Mouse (Mus musculus) CD4-positive helper T cell, adult 2 months (primary cell): ENCODE results near the gene Spin4.

Source experiments
- DNase-seq: peaks from one replicate; pipeline ENCODE4 v3.0.0-alpha.2; 2012; ENCODE audit warnings: low read depth, missing footprints, low spot score

The Spin4 gene

GRCm38 (mm10) chrX:95026361-95026892 lies at the start of gene Spin4:
TSS of gene Spin4 (minus strand) at chrX:95026682.
- DNase-seq = peak; percentile 18

GRCm38 (mm10) chrX:95027907-95028306 lies 1.4 kb upstream of the Spin4 start:
- no peak for DNase-seq

DNA sequence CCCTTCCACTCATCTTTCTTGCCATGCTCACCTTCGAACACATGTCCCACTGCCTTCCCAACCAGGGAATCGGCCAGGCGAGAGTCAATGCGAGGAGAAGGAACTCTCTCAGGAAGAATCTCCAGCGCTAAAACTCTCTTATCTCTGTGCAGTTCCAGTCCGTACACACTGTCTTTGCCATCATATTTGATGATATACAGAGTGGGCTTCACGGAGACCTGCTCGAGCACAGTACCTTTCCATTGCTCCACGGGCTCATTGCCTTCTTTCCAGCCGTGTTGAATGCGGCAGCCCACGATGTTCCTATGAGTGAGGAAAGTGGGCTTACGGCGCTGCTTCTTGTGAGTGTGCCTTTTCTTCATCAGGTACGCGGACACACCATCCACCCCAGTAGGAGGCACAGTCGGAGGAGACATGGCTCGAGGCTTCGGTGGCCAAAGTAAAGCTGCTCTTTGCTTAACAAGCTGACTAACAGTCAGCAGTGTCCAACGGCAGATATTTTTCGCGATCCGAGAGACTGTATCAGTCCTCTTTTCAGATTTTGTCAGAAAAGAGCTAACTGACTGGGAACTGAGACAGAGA lies 612 bp downstream of the Spin4 start:
- peak; percentile 3 for DNase-seq

DNA sequence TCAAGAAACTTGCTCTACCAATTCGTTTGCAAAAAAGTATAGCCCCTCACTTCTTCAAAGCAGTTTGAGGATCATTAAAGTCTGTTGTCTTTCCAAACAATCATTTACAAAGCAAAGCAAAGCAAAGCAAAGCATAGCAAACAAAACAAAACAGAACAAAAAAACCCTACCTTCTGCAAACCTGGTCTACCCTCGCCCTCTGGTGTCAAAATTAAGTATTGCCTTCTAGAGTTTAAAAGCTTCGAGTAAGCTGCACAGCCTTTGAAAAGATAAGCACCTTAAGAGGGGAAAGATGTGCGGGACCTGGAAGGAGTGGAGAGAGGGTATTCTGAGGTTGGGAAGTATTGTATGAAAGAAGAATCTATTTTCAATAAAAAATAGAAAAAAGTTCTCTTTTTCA lies 14.4 kb downstream of the Spin4 start:
- peak; percentile 34 for DNase-seq

DNA sequence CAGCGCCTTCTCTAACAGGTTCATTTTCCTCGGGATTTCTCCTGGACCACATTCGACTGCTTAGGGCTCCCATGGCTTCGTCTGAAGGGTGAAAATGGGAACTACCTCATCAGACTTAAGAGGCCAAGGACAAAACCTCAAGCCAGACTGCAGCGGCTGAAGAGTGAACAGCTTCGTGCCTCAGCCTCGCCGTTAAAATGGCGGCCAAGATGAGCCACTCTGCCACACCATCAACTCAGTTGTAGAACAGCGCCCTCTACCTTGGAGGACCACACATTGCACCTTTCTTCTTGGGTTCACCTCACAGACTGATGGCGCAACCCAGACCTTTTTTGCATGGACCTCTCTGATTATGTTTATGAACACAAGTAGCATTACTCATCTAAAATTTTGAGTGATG lies 27.6 kb downstream of the Spin4 start:
- no peak for DNase-seq

DNA sequence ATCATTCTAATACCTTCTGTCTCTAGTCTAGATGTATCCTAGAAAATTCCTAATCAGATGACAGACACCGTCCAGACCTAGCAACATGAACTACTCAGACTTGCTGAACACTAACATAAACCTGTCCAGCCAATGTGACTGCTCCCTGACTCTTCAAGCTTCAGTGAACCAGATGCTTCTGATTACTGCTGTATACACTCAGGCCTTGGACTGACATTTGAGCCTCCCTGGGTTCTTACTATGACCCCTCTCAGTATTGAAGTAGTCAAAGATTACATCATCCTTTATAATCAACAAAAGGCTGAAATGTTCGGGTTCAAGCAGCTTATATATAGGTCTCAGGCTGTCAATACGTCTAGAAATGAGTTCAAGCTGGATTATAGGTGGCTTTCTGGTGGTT lies 32.4 kb downstream of the Spin4 start:
- DNase-seq = no peak

- no peak for DNase-seq
Measured at GRCm38 (mm10) chrX:94990903-94991302, 35.6 kb downstream of the Spin4 start.

DNA sequence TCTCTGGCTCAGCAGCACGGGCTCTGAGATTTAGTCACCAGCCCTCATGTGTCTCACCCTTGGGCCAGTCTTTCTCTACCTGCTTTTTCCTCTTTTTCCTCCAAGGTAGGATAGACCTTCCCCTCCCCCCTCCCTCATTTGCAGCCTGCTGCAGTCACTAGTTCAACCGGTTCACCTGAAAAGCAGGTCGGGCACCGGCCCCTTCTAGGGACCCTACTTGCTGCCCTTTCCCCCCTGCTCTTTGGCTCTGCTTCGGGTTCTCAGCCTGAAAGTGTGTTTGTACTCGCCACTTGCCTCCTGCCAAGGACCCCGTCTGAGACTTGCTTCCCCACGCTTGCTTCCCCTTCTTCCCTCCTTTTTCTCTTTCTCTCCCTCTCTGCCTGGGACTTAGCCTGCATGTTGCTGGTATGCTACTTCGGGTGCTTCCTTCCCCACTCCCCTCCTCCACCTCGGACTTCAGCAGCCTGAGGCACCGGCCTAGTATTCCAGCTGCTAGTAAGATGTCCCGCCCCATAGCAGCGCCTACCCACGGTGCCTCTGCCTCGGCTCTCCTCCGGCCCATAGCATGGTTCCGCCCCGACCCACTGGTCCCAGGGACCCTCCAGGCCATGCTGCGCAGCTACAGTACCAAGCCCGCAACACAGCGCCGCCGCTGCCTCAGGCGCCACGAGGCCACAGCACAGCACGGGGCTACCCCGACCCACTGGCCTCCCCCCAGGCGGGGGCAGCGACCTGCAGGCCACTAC lies 36.2 kb downstream of the Spin4 start:
- DNase-seq = peak; percentile 2
